Mouse (Mus musculus) kidney, embryonic 14.5 days (tissue): ENCODE measurements around the gene Gm20741. TPM values are rescaled to one million over a fixed set of nuclear protein-coding genes. Genes with fewer than 3 reads are reported as not detected.

Experiments used
- ATAC-seq: fragments of 200-750 bp; cut with Nextera tagmentation; 2 replicates; pipeline ENCODE4 v1.8.0; 2017; ENCODE audit warnings: moderate number of reproducible peaks, mild to moderate bottlenecking, moderate TSS enrichment, moderate library complexity; ENCODE audit not compliant: low FRiP score, low TSS enrichment
- H3K27ac ChIP-seq: fragments of 300-500 bp; sonication (generic); 2 replicates; pipeline ENCODE4 v1.5.1; 2014; ENCODE audit warnings: low read depth, mild to moderate bottlenecking, low read length, moderate library complexity, mixed read lengths
- H3K27me3 ChIP-seq: fragments of 300-500 bp; sonication (generic); 2 replicates; pipeline ENCODE4 v1.6.1; 2014; ENCODE audit warnings: mild to moderate bottlenecking, low read length; ENCODE audit not compliant: control insufficient read depth, insufficient read depth
- H3K36me3 ChIP-seq: fragments of 300-500 bp; sonication (generic); 2 replicates; pipeline ENCODE4 v1.6.1; 2014; ENCODE audit warnings: low read length, mixed read lengths; ENCODE audit not compliant: control insufficient read depth, insufficient read depth
- H3K4me1 ChIP-seq: fragments of 300-500 bp; sonication (generic); 2 replicates; pipeline ENCODE4 v1.6.1; 2014; ENCODE audit warnings: low read length, mixed read lengths; ENCODE audit not compliant: control insufficient read depth, insufficient read depth
- H3K4me2 ChIP-seq: fragments of 300-500 bp; sonication (generic); replicated peaks from 2 replicates; pipeline ENCODE4 v1.6.1; 2014; ENCODE audit warnings: low read depth, mild to moderate bottlenecking, low read length
- H3K4me3 ChIP-seq: fragments of 300-500 bp; sonication (generic); 2 replicates; pipeline ENCODE4 v1.5.1; 2014; ENCODE audit warnings: mild to moderate bottlenecking, low read length
- H3K9ac ChIP-seq: fragments of 300-500 bp; sonication (generic); 2 replicates; pipeline ENCODE4 v1.6.1; 2014; ENCODE audit warnings: low read depth, mild to moderate bottlenecking, low read length, moderate library complexity
- H3K9me3 ChIP-seq: fragments of 300-500 bp; sonication (generic); 2 replicates; pipeline ENCODE4 v1.6.1; 2016; ENCODE audit warnings: low read length; ENCODE audit not compliant: control insufficient read depth
- WGBS: fragments of 180-500 bp; shearing (Covaris S2); extraction: QIAGEN DNeasy Blood & Tissue Kit; methylation state at CpG from one replicate; pipeline ENCODE4 v1.1.7; 2014; 5-methylcytosine and 5-hydroxymethylcytosine counted together
- polyA plus RNA-seq: library from polyadenylated mRNA; unstranded; fragments of >200 nt; fragmentation: Nextera tagmentation; extraction: Ambion mirVana; gene quantifications from 2 replicates; pipeline ENCODE4 v1.2.1, GENCODE M21; 2014

Gm20741 gene
- polyA plus RNA-seq, 1 experiment from 2014 or later = not detected

GRCm38 (mm10) chr16:88777596-88777995 is 34.4 kb downstream of the Gm20741 start, which contains the start of gene Gm5965:
Gene Gm5965, plus strand, starts transcription at chr16:88777896.
- Histone ChIP-seq H3K4me3 (no peak within 1 kb of the TSS), H3K9me3 (no peaks in the 10 kb centered on the region), H3K27ac (no peak within 1 kb of the TSS), H3K36me3 (no peaks in the 10 kb centered on the region), H3K4me1 (no peaks in the 10 kb centered on the region), H3K27me3 (no peaks in the 10 kb centered on the region), H3K9ac (no peak within 1 kb of the TSS), H3K4me2 (no peak within 1 kb of the TSS)
- no peak for ATAC-seq
- 91% methylated on average over 5 of the region's 6 CpGs for WGBS

- no peaks in the 10 kb centered on the region for H3K9me3 ChIP-seq
- no peak within 1 kb of the TSS for H3K9ac ChIP-seq
- no peaks in the 10 kb centered on the region for H3K27me3 ChIP-seq
- no peak within 1 kb of the TSS for H3K27ac ChIP-seq
- no peak within 1 kb of the TSS for H3K4me3 ChIP-seq
- H3K4me2 ChIP-seq = no peak within 1 kb of the TSS
- 94% methylated on average over 2 of the region's 2 CpGs for WGBS
- no peaks in the 10 kb centered on the region for H3K4me1 ChIP-seq
- no peaks in the 10 kb centered on the region for H3K36me3 ChIP-seq
- ATAC-seq = no peak
These were observed 37.9 kb downstream of the Gm20741 start, which contains the start of gene 2310057N15Rik for GRCm38 (mm10) chr16:88774106-88774505. Gene 2310057N15Rik, minus strand, starts transcription at chr16:88774206.

Other genes with a start within 250 kb of the Gm20741 start
- gene Cldn8, start 249.0 kb downstream of the Gm20741 start, polyA plus RNA-seq = 85.1 and 98.7 TPM in 2 replicates
- gene Krtap24-1, start 199.9 kb downstream of the Gm20741 start, polyA plus RNA-seq = not detected in 2 replicates
- gene 2310079G19Rik, start 184.6 kb downstream of the Gm20741 start, polyA plus RNA-seq = not detected in 2 replicates
- not detected in 2 replicates for gene Krtap26-1, start 164.4 kb downstream of the Gm20741 start, polyA plus RNA-seq
- not detected in 2 replicates for gene Krtap27-1, start 140.5 kb downstream of the Gm20741 start, polyA plus RNA-seq
- not detected in 2 replicates for gene 2310061N02Rik, start 104.3 kb downstream of the Gm20741 start, polyA plus RNA-seq
- not detected in 2 replicates for gene Krtap13-1, start 83.4 kb downstream of the Gm20741 start, polyA plus RNA-seq
- not detected in 2 replicates for gene Krtap13, start 60.6 kb downstream of the Gm20741 start, polyA plus RNA-seq
- gene 2310034C09Rik, start 53.4 kb downstream of the Gm20741 start, polyA plus RNA-seq = not detected in 2 replicates
- gene 2310057N15Rik, start 38.0 kb downstream of the Gm20741 start, polyA plus RNA-seq = not detected in 2 replicates
- gene Gm5965, start 34.3 kb downstream of the Gm20741 start, polyA plus RNA-seq = not detected in 2 replicates
- not detected in 2 replicates for gene Krtap15, start 8.0 kb upstream of the Gm20741 start, polyA plus RNA-seq
- gene Krtap14, start 13.9 kb upstream of the Gm20741 start, polyA plus RNA-seq = not detected in 2 replicates
- not detected in 2 replicates for gene Krtap19-1, start 57.2 kb upstream of the Gm20741 start, polyA plus RNA-seq
- not detected in 2 replicates for gene Krtap19-2, start 62.0 kb upstream of the Gm20741 start, polyA plus RNA-seq
- gene Krtap19-3, start 65.8 kb upstream of the Gm20741 start, polyA plus RNA-seq = not detected in 2 replicates
- not detected in 2 replicates for gene Krtap19-4, start 72.9 kb upstream of the Gm20741 start, polyA plus RNA-seq
- not detected in 2 replicates for gene Krtap19-5, start 84.2 kb upstream of the Gm20741 start, polyA plus RNA-seq
- gene Krtap19-9b, start 120.0 kb upstream of the Gm20741 start, polyA plus RNA-seq = not detected in 2 replicates
- gene Krtap16-3, start 150.7 kb upstream of the Gm20741 start, polyA plus RNA-seq = not detected in 2 replicates
- not detected in 2 replicates for gene Krtap22-2, start 198.5 kb upstream of the Gm20741 start, polyA plus RNA-seq
- gene Gm10229, start 203.1 kb upstream of the Gm20741 start, polyA plus RNA-seq = not detected in 2 replicates
- gene Krtap6-1, start 219.5 kb upstream of the Gm20741 start, polyA plus RNA-seq = not detected in 2 replicates
- gene Gm10228, start 229.3 kb upstream of the Gm20741 start, polyA plus RNA-seq = not detected in 2 replicates
- not detected in 2 replicates for gene Krtap6-5, start 235.7 kb upstream of the Gm20741 start, polyA plus RNA-seq